Mouse (Mus musculus): ENCODE results near the gene Ugdh.

GRCm38 (mm10) chr5:65407989-65408388 lies 27.8 kb downstream of the Ugdh start:
- TF ChIP-seq CTCF (IDR thresholded peaks at IDR 0.05; ENCODE audit: extremely low read depth, insufficient read depth, insufficient read length, insufficient replicate concordance) (no peak), POLR2A (IDR thresholded peaks at IDR 0.05; ENCODE audit: low read depth, low read length) (no peak)

Data from spleen, adult 2 months (tissue).